Mouse (Mus musculus) cerebellum, postnatal 25 days (tissue): Measurements from ENCODE around the gene Trim45.
A peak's percentile ranks its signal among the peaks of the same experiment; 100 is the strongest.

Experiments used
- DNase-seq, 2 experiments: peaks; one replicate each; pipeline ENCODE4 v3.0.0; 2021; ENCODE audit warnings: mixed read lengths in 2 of 2

The Trim45 gene

DNA sequence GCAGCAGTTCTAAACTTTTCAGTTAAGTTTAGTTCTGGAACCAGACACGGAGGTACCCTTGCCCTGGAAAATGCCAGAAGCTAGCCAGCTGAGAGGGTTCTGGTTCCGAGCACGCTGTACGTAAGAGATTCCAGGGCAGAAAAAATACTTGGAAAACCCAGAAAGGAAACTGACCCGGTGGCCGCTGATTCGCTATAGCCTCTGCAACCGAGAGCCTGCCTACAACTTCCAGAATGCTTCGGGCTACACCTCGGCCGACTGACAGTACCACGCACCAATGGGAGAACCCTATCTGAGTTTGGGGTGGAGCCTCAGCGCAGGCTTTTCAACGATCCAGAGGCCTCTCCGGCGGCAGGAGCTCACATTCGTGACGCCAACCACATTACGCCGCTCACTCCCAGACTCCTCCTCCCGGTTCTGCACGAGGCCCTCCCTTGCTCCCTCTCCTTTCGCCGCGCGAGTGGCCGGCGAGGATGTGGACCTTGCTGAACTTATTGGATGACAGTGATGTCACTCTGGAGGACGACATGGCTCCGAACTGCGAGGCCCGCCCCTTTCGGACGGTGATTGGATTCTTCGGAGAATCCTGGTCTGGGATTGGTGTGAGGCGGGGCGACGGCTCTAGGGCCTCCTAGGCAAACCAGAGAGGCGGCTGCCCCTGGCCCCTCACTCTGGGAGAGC is at the start of gene Trim45:
Trim45 (plus strand) TSS at position 378 of the 681 bp plus-strand sequence.
- DNase-seq, result peak; percentile 98 to 99

DNA sequence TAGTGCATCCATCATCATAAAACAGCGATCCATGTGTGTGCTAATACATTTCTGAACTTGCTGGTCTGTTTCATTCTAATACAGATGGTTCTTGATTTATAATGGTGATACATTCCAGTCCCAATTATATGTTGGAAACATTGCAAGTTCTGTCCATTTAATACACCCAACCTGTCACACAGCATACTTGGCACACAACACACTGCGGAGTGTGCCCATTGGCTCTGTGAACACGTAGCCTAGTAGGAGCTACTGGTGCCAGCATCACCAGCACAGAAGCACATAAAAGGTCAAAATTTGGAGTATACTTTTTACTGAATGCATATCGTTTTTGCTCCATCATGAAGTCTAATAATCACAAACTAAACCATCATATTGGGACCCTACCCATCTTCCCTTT is 44.9 kb upstream of the Trim45 start:
- no peak for DNase-seq

DNA sequence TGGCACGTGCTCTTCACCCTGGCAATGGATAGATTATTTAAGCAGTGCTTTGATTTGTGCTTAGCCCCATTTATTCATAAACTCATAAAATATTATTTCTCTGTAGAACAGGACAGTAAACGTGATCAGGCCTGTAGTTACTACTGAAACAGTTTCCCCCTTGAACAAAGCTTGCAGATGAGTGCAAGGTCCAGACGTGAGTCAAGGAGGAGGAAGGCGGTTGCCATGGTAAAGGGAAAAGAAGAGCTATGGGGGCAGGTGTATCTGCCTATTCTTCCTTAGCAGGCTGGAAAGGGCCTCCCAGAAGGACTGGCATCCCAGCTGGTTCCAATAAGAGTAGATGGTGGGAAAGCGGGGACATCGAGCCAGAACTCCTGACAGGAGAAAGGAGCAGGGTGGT is 40.6 kb upstream of the Trim45 start:
- DNase-seq, result no peak

DNA sequence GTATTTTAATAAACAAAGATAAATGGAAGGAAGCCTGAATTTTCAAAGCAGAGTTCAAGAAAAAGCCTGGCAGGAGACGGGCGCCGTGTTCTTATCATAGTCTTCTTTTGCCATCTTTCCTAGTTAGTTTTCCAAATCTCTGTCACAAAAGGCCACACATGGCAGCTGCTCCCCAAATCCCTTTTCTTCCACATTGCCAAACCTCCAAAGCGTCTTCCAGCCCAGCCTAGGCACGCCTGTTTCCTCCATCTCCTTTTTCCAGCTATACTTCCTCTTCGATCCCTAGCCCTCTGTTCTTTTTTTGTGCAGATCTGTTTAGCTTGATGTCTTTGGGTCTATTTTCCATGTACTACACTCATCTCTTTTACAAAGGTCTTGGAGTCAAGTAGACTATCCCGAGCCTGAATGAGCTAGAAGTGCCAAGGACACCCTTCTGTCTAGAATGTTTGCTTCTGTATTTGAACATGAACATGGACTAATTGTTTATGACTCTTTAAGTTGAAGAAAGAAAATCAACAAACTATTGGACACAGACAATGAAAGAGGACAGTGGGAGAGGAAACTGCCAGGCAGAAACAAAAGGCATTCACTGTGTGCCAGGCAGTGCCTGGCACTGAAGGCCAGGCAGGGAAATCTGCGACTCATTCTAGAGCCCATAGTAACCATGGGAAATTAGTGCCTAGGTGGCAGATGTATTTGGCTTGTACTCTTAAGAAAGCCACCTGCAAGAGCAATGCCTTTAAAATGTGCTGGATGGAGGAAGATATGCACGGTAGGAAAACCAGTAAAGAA is 40.0 kb upstream of the Trim45 start:
- no peak for DNase-seq

DNA sequence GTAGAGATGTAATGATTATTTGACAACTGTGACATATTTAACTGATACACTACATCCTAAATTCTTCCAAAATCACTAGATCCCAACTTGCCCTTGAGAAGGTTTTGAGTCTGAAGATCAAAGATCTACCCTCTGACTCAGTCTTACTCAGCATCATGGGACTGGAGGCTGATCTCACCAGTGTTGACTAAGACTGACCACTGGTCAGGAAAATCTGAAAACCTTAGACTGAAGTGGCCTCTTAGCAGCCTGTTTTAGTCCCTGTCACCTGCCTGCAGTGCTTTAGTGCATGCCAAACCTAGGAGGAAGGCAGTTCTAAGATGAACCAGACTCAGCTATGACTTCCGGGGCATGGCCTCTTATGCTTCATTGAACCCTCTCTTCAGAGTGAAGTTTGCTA is 32.8 kb upstream of the Trim45 start:
- no peak for DNase-seq

DNA sequence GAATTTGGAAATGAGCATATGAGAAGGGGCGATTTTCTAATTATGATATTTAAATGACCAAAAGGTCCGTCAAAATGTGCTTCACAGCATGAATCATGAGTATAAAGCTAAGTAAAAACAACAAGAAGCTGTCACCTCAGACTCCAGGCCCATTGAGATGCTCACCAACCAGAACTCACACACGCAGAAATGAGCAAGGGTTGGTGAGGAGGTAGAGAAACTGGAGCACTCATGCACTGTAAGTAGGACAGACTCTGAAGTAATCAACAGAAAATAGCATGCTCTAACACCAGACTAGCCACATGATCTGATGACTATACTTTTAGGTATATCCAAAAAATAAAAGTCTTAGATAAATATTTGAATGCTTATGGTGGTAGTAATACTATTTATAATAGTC is 31.6 kb upstream of the Trim45 start:
- no peak for DNase-seq

DNA sequence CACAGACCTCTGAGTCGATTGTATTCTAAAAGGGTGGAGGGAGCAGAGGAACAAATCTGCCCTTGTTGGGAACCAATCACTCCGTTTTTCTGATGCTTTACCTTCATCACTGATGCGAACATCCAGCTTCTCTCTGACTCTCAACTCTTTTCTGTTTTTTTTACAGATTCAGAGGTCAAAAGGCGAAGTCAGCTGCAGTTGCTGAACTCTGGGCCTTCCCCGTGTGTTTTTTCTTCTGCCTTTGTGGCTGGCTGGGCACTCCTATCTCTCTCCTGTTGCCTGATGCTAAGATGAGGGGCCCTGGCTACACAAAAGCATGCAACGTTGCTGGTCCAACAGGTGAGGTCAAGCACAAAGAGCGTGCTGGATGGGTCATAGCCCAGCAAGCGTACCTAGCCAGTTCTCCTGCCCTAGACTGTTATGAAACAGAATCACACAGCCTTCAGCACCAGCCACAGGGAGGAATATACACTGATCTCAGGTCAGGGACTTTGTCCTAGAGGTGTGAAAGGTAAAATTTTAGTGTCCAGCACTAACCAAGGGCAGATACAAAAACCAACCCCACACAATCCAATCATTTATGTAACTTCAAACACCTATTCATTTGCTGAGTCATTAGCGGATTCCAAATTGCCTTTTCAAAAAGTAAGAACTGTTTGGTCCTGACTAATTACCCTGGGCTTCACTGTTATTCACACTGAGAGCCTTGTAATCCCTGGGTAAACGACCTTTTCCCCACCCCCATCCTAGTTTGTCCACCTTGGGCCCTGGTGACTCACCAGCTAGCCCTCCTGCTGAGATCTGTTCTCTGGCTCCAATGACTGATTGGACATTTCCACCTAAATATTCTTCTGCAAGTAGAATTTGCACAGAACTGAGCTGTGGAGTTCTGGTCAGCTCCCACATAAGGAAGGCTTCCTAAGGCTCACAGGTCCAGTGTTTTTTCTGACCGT is 29.3 kb upstream of the Trim45 start:
- DNase-seq, result peak; percentile 14 to 38

DNA sequence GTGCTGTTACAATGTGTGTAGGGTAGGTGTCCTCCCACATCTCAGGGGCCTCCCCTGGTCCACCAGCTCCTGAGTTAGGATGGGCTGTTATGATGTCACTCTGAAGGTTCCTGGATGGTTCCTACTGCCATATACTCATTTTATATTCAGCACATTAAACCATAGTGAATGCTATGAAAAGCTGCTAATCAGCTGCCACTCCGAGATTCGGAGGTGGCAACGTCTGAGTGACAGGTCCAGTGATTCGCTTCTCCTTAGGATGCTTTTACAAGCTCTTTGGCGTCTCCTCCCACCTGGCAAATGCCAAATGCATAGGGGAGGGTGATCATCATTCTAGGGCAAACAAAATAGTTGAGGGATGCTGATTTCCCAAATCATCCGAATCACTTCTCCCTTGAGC is 26.5 kb upstream of the Trim45 start:
- no peak for DNase-seq

DNA sequence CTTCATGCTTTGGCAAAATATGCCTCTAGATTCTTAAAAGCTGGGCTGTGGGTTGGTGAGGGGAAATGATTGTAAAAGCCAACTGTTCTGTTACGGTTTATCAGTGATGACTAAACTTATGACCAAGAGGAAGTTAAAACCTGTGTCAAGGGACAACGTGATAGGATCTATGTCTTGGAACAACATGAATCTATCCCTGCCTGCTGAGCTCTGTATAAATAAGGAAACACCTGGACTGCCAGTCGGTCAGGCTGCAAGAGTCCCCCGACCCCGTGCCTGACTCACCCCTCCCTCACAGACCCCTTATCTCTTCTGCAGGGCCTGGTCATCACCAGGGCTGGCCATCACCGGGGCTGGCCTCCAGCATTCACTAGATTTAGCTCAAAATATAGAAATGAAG is 15.9 kb upstream of the Trim45 start:
- no peak for DNase-seq

DNA sequence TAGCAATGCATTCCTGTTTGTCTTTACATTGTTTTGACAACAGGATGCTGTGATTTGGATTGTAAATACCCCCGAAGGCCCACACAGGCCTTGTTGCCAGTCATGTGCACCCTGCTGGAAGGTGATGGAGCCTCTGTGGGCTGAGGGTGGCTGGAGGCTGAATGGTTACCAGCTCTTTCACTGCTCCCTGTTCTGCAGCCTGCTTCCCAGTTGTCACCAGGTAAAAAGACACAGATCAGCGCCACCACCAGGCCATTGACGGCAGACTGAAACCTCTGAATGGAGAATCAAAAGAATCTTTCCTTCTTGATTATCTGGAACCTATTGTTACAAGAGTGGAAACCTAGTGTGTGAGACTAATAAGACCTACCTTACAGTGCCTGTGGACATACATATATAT is 15.1 kb upstream of the Trim45 start:
- peak in 1 of 2 experiments; percentile 36 for DNase-seq

DNA sequence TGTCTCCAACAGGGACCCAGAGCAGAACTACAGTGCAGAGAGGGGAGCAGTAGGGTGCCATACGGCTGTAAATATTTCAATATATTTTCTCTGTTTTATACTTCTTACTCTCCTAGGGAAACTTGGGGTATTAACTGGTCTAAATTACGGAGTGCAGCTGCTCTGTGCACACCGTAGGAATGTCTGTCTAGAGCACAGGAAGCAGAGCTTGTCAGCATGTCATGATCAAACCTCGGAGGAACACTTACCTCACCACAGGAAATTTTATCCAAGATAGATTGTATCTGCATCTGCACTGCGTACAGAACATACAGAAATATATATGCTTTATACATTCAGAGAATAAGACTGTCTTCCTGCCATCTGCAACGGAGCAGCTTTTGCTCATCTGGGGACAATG is 13.4 kb upstream of the Trim45 start:
- DNase-seq, result no peak

DNA sequence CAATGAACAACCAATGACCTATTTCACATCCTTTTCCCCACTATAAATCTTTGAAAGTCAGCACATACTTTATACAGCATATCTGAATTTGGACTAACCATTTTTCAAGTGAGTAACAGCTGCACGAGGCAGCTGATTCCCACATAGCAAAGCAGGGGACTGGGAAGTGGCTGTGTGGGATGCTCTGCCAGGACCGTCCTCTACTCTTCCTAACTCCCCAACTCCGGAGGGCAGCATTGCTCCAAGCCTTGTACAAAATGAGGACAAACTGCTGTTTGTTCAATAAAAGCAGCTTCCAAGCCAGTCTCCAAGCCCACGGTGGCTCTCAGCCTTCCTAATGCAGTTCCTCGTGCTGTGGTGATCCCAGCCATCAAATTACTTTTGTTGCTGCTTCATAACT is 11.4 kb upstream of the Trim45 start:
- no peak for DNase-seq

DNA sequence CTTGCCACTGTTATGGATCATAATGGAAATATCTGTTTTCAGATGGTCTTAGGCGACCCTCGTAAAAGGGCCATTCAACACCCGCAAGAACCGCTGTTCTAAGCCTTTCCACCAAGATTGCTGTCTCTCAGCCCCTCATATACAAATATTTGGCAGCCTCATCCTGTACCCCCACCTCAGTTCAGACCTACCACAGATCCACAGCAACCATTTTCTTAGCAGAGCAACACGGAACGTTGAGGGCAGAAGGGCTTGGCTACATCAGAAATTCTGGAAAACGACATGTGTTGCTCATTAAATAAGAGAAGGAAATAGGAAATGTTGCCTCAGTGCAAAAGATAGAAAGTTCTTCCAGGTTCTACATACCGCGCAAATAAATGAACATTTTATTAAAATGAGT is 11.0 kb upstream of the Trim45 start:
- DNase-seq, result no peak

DNA sequence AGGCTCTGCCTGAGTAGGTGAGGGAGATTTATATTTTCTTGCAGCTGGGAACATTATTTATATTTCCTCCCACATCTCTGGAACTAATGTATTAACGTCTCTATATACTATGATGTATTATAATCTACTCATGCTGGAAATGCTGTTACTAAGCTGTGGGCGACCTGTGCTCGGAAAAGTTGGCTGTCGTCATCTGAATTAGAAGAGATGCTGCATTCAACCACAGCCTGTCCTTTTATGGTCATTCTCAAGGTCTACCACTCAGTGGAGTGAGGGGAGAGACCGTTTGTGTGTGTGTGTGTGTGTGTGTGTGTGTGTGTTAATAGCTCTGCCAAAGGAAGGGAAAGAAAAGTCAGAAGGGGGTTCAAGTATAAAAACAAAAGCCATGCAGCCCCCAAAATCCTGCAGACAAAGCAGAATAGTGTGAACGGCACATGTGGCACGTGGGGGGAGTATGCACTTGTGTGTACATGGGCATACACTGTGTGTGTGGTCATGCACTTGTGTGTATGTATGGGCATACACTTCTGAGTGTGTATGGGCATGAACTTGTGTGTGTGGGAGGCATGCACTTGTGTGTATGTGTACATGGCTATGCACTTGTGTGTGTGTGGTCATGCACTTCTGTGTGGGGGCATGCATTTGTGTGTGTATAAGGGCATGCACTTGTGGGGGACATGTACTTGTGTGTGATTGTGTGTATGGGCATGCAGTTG is 10.3 kb upstream of the Trim45 start:
- DNase-seq, result no peak

DNA sequence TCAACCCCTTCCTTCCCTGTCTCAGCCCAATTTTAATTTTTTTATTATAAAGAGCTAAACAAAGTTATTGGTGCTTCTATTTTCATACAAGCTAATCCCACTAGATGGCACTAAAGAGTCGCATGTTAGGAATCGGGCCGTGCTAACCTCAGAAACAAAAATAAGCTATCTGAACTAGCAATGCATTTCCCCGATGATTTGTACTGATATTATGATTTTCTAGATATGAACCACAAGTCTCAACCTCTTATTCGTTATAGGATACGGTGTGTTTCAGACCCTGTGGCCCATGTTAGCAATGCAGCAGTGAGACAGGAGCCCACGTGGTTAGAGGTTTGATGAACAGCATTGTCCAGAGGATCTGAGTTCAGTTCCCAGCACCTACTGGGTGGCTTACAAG is 5.2 kb upstream of the Trim45 start:
- DNase-seq, result peak in 1 of 2 experiments; percentile 20

DNA sequence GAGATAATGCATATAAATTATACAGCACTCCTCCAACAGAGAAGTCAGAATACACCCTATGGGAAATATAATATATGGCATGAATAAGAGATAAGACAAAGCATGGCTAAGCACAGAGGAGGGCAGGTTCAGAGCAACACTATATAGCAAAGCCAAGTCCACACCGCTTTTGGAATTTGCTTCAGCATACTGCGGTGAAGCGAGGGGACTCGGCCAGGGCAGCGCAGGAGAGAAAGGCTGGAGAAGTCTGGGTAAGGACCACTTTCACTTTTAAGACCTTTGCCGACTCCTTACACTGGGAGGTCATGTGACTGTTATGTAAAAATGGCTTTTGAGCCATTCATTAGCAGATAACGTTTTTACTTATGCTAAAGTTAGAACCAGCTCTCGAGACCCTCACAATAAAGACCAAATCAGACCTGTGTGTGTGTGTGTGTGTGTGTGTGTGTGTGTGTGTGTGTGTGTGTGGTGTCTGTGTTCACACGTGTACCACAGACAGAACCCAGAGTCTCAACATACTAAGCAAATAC is 1.3 kb upstream of the Trim45 start:
- no peak for DNase-seq

DNA sequence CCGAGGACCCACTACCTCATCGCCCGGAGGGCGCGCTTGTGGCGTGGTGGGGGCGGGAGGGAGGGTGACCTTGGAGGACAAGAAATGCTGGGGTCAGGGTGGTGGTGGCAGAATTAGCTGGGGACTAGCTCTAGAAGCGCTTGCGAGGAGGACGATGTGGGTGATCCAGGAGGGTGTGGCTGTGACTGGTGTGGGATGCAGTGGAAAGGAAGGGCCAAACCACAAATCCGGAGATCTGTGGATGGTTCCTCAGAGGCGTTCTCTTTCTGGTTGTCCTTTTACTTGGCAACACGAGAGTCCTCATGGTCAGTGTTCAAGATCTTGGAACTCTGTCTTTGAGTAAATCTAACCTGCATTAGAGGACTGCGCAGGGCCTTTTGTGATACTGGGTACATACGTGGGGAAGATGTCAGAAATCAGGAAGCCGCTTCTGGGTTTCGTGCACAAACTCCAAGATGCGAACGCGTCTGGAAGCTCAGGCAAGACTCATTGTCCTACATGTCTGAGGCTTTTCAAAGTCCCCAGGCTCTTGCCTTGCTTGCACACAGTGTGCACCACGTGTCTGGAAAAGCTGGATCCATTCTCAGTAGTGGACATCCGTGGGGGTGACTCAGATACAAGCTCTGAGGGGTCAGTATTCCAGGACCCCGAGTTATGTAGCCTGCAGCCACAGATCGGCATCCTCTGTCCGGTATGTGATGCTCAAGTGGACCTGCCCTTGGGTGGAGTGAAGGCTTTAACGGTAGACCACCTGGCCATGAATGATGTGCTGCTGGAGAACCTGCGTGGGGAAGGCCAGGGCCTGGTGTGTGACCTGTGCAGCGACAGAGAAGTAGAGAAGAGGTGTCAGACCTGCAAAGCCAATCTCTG is 739 bp downstream of the Trim45 start:
- peak in 1 of 2 experiments; percentile 17 for DNase-seq

DNA sequence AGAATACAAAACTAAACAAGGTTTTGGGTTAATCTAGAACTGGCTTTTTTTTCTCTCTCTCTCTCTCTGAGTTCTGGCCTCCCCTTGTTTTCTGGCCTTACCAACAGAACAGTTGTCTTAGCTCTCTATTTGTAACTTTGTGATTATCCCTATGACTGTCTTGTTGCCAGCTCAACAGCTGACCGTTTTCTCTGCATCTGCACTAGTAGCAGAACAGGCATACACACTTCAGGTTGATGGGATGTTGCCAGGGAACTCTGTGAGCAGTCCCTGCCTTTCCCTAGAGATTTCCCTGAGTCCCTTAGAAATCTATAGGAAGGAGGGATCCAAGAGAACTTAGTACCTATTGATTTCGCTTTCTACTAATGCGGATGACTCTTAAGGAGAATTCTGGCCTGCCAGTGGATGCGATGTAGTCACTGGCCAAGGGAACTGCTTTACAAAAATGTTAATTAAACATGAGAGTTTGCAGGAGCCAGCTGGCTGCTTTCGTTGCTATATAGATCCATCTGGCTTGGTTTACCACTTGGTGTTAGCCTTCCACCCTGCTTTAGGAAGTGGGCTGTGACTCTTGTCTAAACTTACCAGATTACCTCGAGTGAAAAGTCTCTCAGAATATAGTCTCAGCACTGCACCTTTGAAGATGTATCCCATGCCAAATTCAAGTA is 2.2 kb downstream of the Trim45 start:
- DNase-seq, result no peak

DNA sequence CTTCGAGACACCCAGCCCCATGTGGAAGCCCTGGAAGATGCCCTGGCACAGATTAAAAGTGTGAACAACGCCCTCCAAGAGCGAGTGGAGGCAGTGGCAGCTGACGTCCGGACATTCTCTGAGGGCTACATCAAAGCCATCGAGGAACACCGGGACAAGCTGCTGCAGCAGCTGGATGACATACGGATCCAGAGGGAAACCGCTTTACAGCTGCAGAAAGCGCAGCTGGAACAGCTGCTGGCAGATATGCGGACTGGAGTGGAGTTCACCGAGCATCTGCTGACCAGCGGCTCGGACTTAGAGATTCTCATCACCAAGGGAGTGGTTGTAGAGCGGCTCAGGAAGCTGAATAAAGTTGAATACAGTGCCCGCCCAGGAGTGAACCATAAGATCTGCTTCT is 3.2 kb downstream of the Trim45 start:
- DNase-seq, result no peak

DNA sequence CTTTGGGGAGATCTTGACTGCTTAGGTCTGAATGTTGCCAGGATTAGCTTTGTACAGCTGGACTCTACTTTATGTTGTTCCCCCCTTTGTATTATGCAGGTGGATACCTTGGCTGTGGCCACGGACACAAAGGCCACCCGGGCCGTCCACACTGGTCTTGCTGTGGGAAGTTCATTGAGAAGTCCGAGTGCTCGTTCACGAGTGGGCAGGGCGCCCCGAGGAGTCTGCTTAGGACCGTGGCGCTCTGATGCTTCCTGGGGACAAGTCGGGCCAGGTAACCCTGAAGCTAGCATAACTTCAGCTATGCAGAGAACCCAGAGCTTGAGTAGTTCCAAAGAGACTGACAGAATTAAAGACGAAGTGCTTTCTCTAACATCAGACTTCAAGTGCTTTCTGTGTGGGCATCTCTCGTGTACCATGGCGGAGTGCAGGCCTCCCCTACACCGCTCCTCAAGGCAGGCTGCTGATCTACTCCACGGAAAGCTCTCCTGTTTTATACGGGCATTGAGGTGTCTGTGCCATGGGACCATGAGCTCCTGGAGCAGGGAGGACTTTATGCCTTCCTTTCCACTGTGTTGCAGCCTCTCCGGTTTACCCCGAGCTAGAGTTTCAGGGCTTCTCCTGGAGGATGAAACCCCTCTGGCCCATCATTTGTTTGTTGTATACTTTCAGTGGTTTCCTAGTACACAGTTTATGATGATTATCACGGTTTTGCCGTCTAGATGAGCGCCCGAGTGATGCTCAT is 9.5 kb downstream of the Trim45 start:
- DNase-seq, result no peak
